Mouse (Mus musculus) MEL (cell line): ENCODE measurements around the gene Baiap3. TPM values are rescaled to one million over a fixed set of nuclear protein-coding genes. Genes with fewer than 3 reads are reported as not detected.

Experiments used
- DNase-seq: peaks from one replicate; pipeline ENCODE4 v3.0.0; 2011; ENCODE audit warnings: low read depth, low spot score
- H3K27ac ChIP-seq: 2 replicates; pipeline ENCODE4 v1.5.1; 2012; ENCODE audit warnings: low read depth, mild to moderate bottlenecking, control low read depth, low read length, moderate library complexity; ENCODE audit not compliant: control insufficient read depth
- H3K27me3 ChIP-seq, 2 experiments: fragments of 150-350 bp in 1 of 2; sonication (generic) in 1 of 2; 2 replicates each; pipeline ENCODE4 v1.6.1; 2012; ENCODE audit warnings: low read length in 2 of 2, mild to moderate bottlenecking in 2 of 2, improper control_type of control experiment in 1 of 2, moderate library complexity in 1 of 2; ENCODE audit not compliant: insufficient read depth in 2 of 2, control insufficient read depth in 1 of 2
- H3K36me3 ChIP-seq, 2 experiments: 2 replicates each; pipeline ENCODE4 v1.6.1; 2012 to 2014; ENCODE audit warnings: low read length in 2 of 2, improper control_type of control experiment in 1 of 2, inconsistent platforms in 1 of 2, mild to moderate bottlenecking in 1 of 2; ENCODE audit not compliant: insufficient read depth in 2 of 2, control insufficient read depth in 1 of 2
- H3K4me1 ChIP-seq, 2 experiments: fragments of 150-350 bp in 1 of 2; sonication (generic) in 1 of 2; 2 replicates each; pipeline ENCODE4 v1.6.1; 2012; ENCODE audit warnings: low read length in 2 of 2, improper control_type of control experiment in 1 of 2, mild to moderate bottlenecking in 1 of 2; ENCODE audit not compliant: insufficient read depth in 2 of 2, control insufficient read depth in 1 of 2
- H3K4me3 ChIP-seq, 2 experiments: fragments of 150-350 bp in 1 of 2; sonication (generic) in 1 of 2; 2 replicates each; pipeline ENCODE4 v1.5.1; 2012; ENCODE audit warnings: low read depth in 2 of 2, low read length in 2 of 2, mild to moderate bottlenecking in 2 of 2, moderate library complexity in 2 of 2, control low read depth in 1 of 2, improper control_type of control experiment in 1 of 2; ENCODE audit not compliant: control insufficient read depth in 1 of 2, insufficient read depth in 1 of 2
- H3K79me2 ChIP-seq: 2 replicates; pipeline ENCODE4 v1.6.1; 2012; ENCODE audit warnings: mild to moderate bottlenecking, low read length, moderate library complexity; ENCODE audit not compliant: control insufficient read depth, poor library complexity, insufficient read depth
- H3K9ac ChIP-seq: 2 replicates; pipeline ENCODE4 v1.6.1; 2012; ENCODE audit warnings: low read depth, mild to moderate bottlenecking, control low read depth, low read length, moderate library complexity; ENCODE audit not compliant: control insufficient read depth, poor library complexity, severe bottlenecking
- H3K9me3 ChIP-seq: fragments of 150-350 bp; sonication (generic); replicated peaks from 2 replicates; pipeline ENCODE4 v1.6.1; 2012; ENCODE audit warnings: mild to moderate bottlenecking, low read length, improper control_type of control experiment, moderate library complexity; ENCODE audit not compliant: insufficient read depth
- CHD1 ChIP-seq: IDR thresholded peaks from 2 replicates; pipeline ENCODE4 v1.6.1; 2012; ENCODE audit warnings: low read depth, mild to moderate bottlenecking, inconsistent platforms, low read length, improper control_type of control experiment
- CTCF ChIP-seq, 3 experiments: IDR thresholded peaks in 2 of 3; conservative IDR thresholded peaks in 1 of 3; 2 replicates each; pipeline ENCODE4 v1.5.1; 2011 to 2012; ENCODE audit warnings: low read length in 3 of 3, low read depth in 2 of 3, mild to moderate bottlenecking in 2 of 3, improper control_type of control experiment in 1 of 3, inconsistent platforms in 1 of 3, mixed read lengths in 1 of 3, moderate library complexity in 1 of 3; ENCODE audit not compliant: control insufficient read depth in 1 of 3, insufficient read depth in 1 of 3, poor library complexity in 1 of 3, severe bottlenecking in 1 of 3
- ELF1 ChIP-seq: IDR thresholded peaks from 2 replicates; pipeline ENCODE4 v1.6.1; 2014; ENCODE audit warnings: low read depth, mild to moderate bottlenecking, inconsistent platforms, low read length, improper control_type of control experiment, moderate library complexity
- ETS1 ChIP-seq: IDR thresholded peaks from 2 replicates; pipeline ENCODE4 v1.6.1; 2012; ENCODE audit warnings: low read depth, mild to moderate bottlenecking, inconsistent platforms, low read length, improper control_type of control experiment, moderate library complexity
- GABPA ChIP-seq: IDR thresholded peaks from 2 replicates; pipeline ENCODE4 v1.6.1; 2012; ENCODE audit warnings: low read depth, mild to moderate bottlenecking, inconsistent platforms, low read length, improper control_type of control experiment, moderate library complexity
- HCFC1 ChIP-seq: IDR thresholded peaks from 2 replicates; pipeline ENCODE4 v1.6.1; 2012; ENCODE audit warnings: low read depth, mild to moderate bottlenecking, inconsistent platforms, low read length, improper control_type of control experiment, moderate library complexity
- JUND ChIP-seq: IDR thresholded peaks from 2 replicates; pipeline ENCODE4 v1.6.1; 2011; ENCODE audit warnings: low read depth, mild to moderate bottlenecking, improper control_type of control experiment, low read length
- MAFK ChIP-seq: IDR thresholded peaks from 2 replicates; pipeline ENCODE4 v1.6.1; 2011; ENCODE audit warnings: low read depth, mild to moderate bottlenecking, low read length, improper control_type of control experiment, borderline replicate concordance
- MAX ChIP-seq: IDR thresholded peaks from 2 replicates; pipeline ENCODE4 v1.6.1; 2011; ENCODE audit warnings: low read length, improper control_type of control experiment
- MEF2A ChIP-seq: IDR thresholded peaks from 2 replicates; pipeline ENCODE4 v1.6.1; 2014; ENCODE audit warnings: low read depth, mild to moderate bottlenecking, inconsistent platforms, low read length, improper control_type of control experiment; ENCODE audit not compliant: poor library complexity, insufficient replicate concordance, severe bottlenecking; ENCODE audit errors: extremely low read depth
- MXI1 ChIP-seq: IDR thresholded peaks from 2 replicates; pipeline ENCODE4 v1.6.1; 2011; ENCODE audit warnings: mild to moderate bottlenecking, low read depth, low read length, improper control_type of control experiment
- MYB ChIP-seq: IDR thresholded peaks from 2 replicates; pipeline ENCODE4 v1.6.1; 2011; ENCODE audit warnings: mild to moderate bottlenecking, low read depth, low read length, improper control_type of control experiment
- MYC ChIP-seq: IDR thresholded peaks from 2 replicates; pipeline ENCODE4 v1.6.1; 2011; ENCODE audit warnings: low read depth, mild to moderate bottlenecking, low read length, improper control_type of control experiment, moderate library complexity
- NRF1 ChIP-seq: IDR thresholded peaks from 2 replicates; pipeline ENCODE4 v1.6.1; 2014; ENCODE audit warnings: low read depth, mild to moderate bottlenecking, inconsistent platforms, low read length, improper control_type of control experiment, moderate library complexity; ENCODE audit not compliant: poor library complexity, insufficient read depth, severe bottlenecking
- RAD21 ChIP-seq: IDR thresholded peaks from 2 replicates; pipeline ENCODE4 v1.6.1; 2011; ENCODE audit warnings: mild to moderate bottlenecking, low read depth, low read length, improper control_type of control experiment
- UBTF ChIP-seq: IDR thresholded peaks from 2 replicates; pipeline ENCODE4 v1.6.1; 2012; ENCODE audit warnings: low read depth, mild to moderate bottlenecking, inconsistent platforms, low read length, improper control_type of control experiment, moderate library complexity, borderline replicate concordance; ENCODE audit not compliant: insufficient read depth
- ZC3H11A ChIP-seq: IDR thresholded peaks from 2 replicates; pipeline ENCODE4 v1.6.1; 2012; ENCODE audit warnings: low read depth, mild to moderate bottlenecking, inconsistent platforms, low read length, improper control_type of control experiment
- ZKSCAN1 ChIP-seq: IDR thresholded peaks from 2 replicates; pipeline ENCODE4 v1.6.1; 2012; ENCODE audit warnings: low read depth, mild to moderate bottlenecking, inconsistent platforms, low read length, improper control_type of control experiment, moderate library complexity
- polyA plus RNA-seq, 2 experiments: library from polyadenylated mRNA; stranded (reverse) in 1 of 2; unstranded in 1 of 2; fragments of >175 nt in 1 of 2; fragments of >200 nt in 1 of 2; gene quantifications; 2 replicates each; pipeline versions ENCODE4 v1.2.1 to v1.2.4; 2012; ENCODE audit warnings: low replicate concordance in 2 of 2, low read depth in 1 of 2; ENCODE audit not compliant: insufficient read length in 2 of 2, insufficient read depth in 1 of 2, missing spikeins in 1 of 2
- total RNA-seq: library from RNA; depleted of rRNA; stranded (reverse); fragments of 300-350 nt; gene quantifications from 2 replicates; pipeline ENCODE4 v1.2.3, GENCODE M21; 2012

Gene Baiap3
- total and polyA plus RNA-seq, 3 experiments = 0.08 to 0.14 TPM; not detected in 1

GRCm38 (mm10) chr17:25257804-25258261, 1.7 kb upstream of the Baiap3 start:
- TF ChIP-seq MAX (no peak), RAD21 (no peak), NRF1 (no peak), JUND (peak; percentile 86; the same call in 1 of the 2 replicates), ELF1 (no peak), CHD1 (no peak)
- H3K79me2 ChIP-seq = no peaks in the 10 kb centered on the region
- no peaks in the 10 kb centered on the region for H3K9me3 ChIP-seq
- no peak overlapping the region for H3K9ac ChIP-seq
- no peak overlapping the region for H3K27ac ChIP-seq
- peak; percentile 65 for DNase-seq
- H3K27me3 ChIP-seq = no peaks in the 10 kb centered on the region
- H3K4me3 ChIP-seq = no peak overlapping the region
- H3K4me1 ChIP-seq = peaks cover 0 to 9% of the 10 kb centered on the region in 2 experiments; a peak in 2 of 4 replicates
- H3K36me3 ChIP-seq = peaks cover 0 to 3% of the 10 kb centered on the region in 2 experiments; a peak in 2 of 4 replicates

- H3K9ac ChIP-seq = no peak overlapping the region
- H3K4me1 ChIP-seq = peaks cover 0 to 9% of the 10 kb centered on the region in 2 experiments; a peak in 2 of 4 replicates
- no peaks in the 10 kb centered on the region for H3K27me3 ChIP-seq
- H3K36me3 ChIP-seq = no peaks in the 10 kb centered on the region; a peak in 1 of 4 replicates
- no peaks in the 10 kb centered on the region for H3K79me2 ChIP-seq
- TF ChIP-seq ZKSCAN1 (no peak), ZC3H11A (no peak), MAFK (no peak), MYB (no peak), MXI1 (no peak), MEF2A (no peak), RAD21 (no peak), GABPA (no peak), ETS1 (no peak), ELF1 (no peak), CTCF (IDR thresholded peaks at IDR 0.05 in 2 of 3, conservative IDR thresholded peaks at IDR 0.05 in 1 of 3; ENCODE audit: control insufficient read depth in 1 of 3, insufficient read depth in 1 of 3, low read depth in 2 of 3, low read length in 3 of 3, poor library complexity in 1 of 3, severe bottlenecking in 1 of 3) (no peak), UBTF (no peak), HCFC1 (no peak), MYC (no peak)
- no peak overlapping the region for H3K27ac ChIP-seq
- no peak for DNase-seq
- H3K9me3 ChIP-seq = no peaks in the 10 kb centered on the region
- H3K4me3 ChIP-seq = no peak overlapping the region
Observed at GRCm38 (mm10) chr17:25255110-25255509, 1.1 kb downstream of the Baiap3 start.
